Comparison of ENCODE assay signal across 19 mouse cellular contexts in genomic region chr17:84508736-84509135, GRCm38 (mm10). TPM values are rescaled to one million over a fixed set of nuclear protein-coding genes. Genes with fewer than 3 reads are reported as not detected.
A peak's percentile ranks its signal among the peaks of the same experiment; 100 is the strongest.
DNase-seq lines count a peak whose midpoint lies in the region; ATAC-seq and TF ChIP-seq lines count a peak whose summit lies in the region.
"Had no signal": no experiment of that assay in that cellular context is flagged by ENCODE, and none has a peak within 500 bp of the region (broad histone marks: within the 10 kb centered on the region; RNA-seq: fewer than 3 reads in every experiment).

No protein-coding gene starts in this region.

- H3K27me3 ChIP-seq in midbrain, embryonic 10.5 days (ENCODE audit: low read depth, poor library complexity, severe bottlenecking): peaks cover 29% of the 10 kb centered on the region
- no peaks in the 10 kb centered on the region for H3K27me3 ChIP-seq in midbrain, postnatal 0 days (ENCODE audit: insufficient read depth, low read length)
- no peaks in the 10 kb centered on the region for H3K27me3 ChIP-seq in midbrain, embryonic 14.5 days (ENCODE audit: control insufficient read depth, insufficient read depth, low read length)
- H3K27me3 ChIP-seq: embryonic facial prominence, embryonic 15.5 days; hindbrain, embryonic 15.5 days had no signal

- H3K36me3 ChIP-seq in midbrain, embryonic 10.5 days: no peaks in the 10 kb centered on the region
- H3K36me3 ChIP-seq in midbrain, postnatal 0 days (ENCODE audit: insufficient read depth, low read length): no peaks in the 10 kb centered on the region
- no peaks in the 10 kb centered on the region for H3K36me3 ChIP-seq in midbrain, embryonic 14.5 days (ENCODE audit: control insufficient read depth, insufficient read depth, low read length)
- H3K36me3 ChIP-seq: embryonic facial prominence, embryonic 15.5 days; hindbrain, embryonic 15.5 days; neural tube, embryonic 13.5 days had no signal

- peak; percentile 62 for DNase-seq in heart, adult 11 months
- DNase-seq in heart, adult 9 months (ENCODE audit: low spot score in 2 of 2): no peak
- DNase-seq in midbrain, embryonic 10.5 days (ENCODE audit: low spot score): no peak
- DNase-seq in midbrain, postnatal 0 days (ENCODE audit: low spot score): no peak
- peak; percentile 79 for DNase-seq in brain, adult 2 months (ENCODE audit: low read depth, low spot score)
- DNase-seq in midbrain, embryonic 14.5 days: peak; percentile 36
- DNase-seq in ovary, postnatal 36 days (ENCODE audit: low spot score): no peak
- DNase-seq: B cell, adult 2 months; cerebellum, adult 9-11 months; embryo, embryonic 11 days; liver; right cerebral cortex, postnatal 14 days; thymus, postnatal 36 days had no signal

- H3K4me3 ChIP-seq in midbrain, embryonic 10.5 days: no peak overlapping the region
- H3K4me3 ChIP-seq in midbrain, postnatal 0 days (ENCODE audit: low read depth, low read length): no peak overlapping the region
- H3K4me3 ChIP-seq in midbrain, embryonic 14.5 days (replicated peaks; ENCODE audit: low read depth, low read length): no peak overlapping the region
- H3K4me3 ChIP-seq: embryonic facial prominence, embryonic 15.5 days; hindbrain, embryonic 15.5 days; left cerebral cortex, adult 2 months; neural tube, embryonic 13.5 days had no signal

- no peak overlapping the region for H3K9ac ChIP-seq in midbrain, postnatal 0 days (replicated peaks; ENCODE audit: low read length, poor library complexity, severe bottlenecking)
- H3K9ac ChIP-seq in midbrain, embryonic 14.5 days (replicated peaks; ENCODE audit: low read length): no peak overlapping the region
- H3K9ac ChIP-seq: embryonic facial prominence, embryonic 15.5 days; hindbrain, embryonic 15.5 days; neural tube, embryonic 13.5 days had no signal

- no peaks in the 10 kb centered on the region for H3K9me3 ChIP-seq in midbrain, embryonic 10.5 days (replicated peaks)
- H3K9me3 ChIP-seq in midbrain, postnatal 0 days (ENCODE audit: low read length): no peaks in the 10 kb centered on the region
- H3K9me3 ChIP-seq in midbrain, embryonic 14.5 days (ENCODE audit: control insufficient read depth, low read length): no peaks in the 10 kb centered on the region
- H3K9me3 ChIP-seq: embryonic facial prominence, embryonic 15.5 days; hindbrain, embryonic 15.5 days; neural tube, embryonic 13.5 days had no signal

- TF ChIP-seq CTCF in midbrain, postnatal 0 days (IDR thresholded peaks at IDR 0.05): no peak

- H3K4me1 ChIP-seq in midbrain, embryonic 10.5 days: peaks cover 35% of the 10 kb centered on the region
- no peaks in the 10 kb centered on the region for H3K4me1 ChIP-seq in midbrain, postnatal 0 days (ENCODE audit: insufficient read depth, low read length)
- peaks cover 14% of the 10 kb centered on the region for H3K4me1 ChIP-seq in midbrain, embryonic 14.5 days (ENCODE audit: control insufficient read depth, insufficient read depth, low read length)

- ATAC-seq in midbrain, postnatal 0 days (ENCODE audit: low FRiP score): no peak
- peak; percentile 25; the same call in 1 of the 2 replicates for ATAC-seq in midbrain, embryonic 14.5 days (ENCODE audit: low FRiP score, low TSS enrichment)
- ATAC-seq: intestine, postnatal 0 days; lung, postnatal 0 days had no signal

- peak overlapping the region; percentile 35 for H3K27ac ChIP-seq in midbrain, embryonic 10.5 days (replicated peaks)
- no peak overlapping the region for H3K27ac ChIP-seq in midbrain, postnatal 0 days (ENCODE audit: low read depth, low read length)
- H3K27ac ChIP-seq in midbrain, embryonic 14.5 days (replicated peaks; ENCODE audit: low read depth, low read length): no peak overlapping the region
- H3K27ac ChIP-seq: hindbrain, embryonic 15.5 days; left cerebral cortex, adult 2 months; neural tube, embryonic 13.5 days had no signal

- WGBS in midbrain, embryonic 10.5 days: 47% methylated on average over 3 of the region's 3 CpGs
- WGBS in midbrain, postnatal 0 days: 17% methylated on average over 3 of the region's 3 CpGs
- WGBS in midbrain, embryonic 14.5 days: 9% methylated on average over 3 of the region's 3 CpGs

- no peak overlapping the region for H3K4me2 ChIP-seq in midbrain, postnatal 0 days (ENCODE audit: low read depth, low read length, poor library complexity, severe bottlenecking)
- no peak overlapping the region for H3K4me2 ChIP-seq in midbrain, embryonic 14.5 days (ENCODE audit: low read length)
- H3K4me2 ChIP-seq: embryonic facial prominence, embryonic 15.5 days; hindbrain, embryonic 15.5 days; neural tube, embryonic 13.5 days had no signal

RNA-seq across cellular contexts. Expression of gene Plekhh2, which starts 3.0 kb away (rescaled TPM):
- polyA plus RNA-seq in midbrain, embryonic 10.5 days (2016; fragmentation: Nextera tagmentation; extraction: Ambion mirVana): 2.9 and 4.0 TPM in 2 replicates
- total RNA-seq in midbrain, postnatal 0 days (2014; rRNA removed): 3.1 and 4.3 TPM in 2 replicates
- 1.2 and 1.6 TPM in 2 replicates for polyA plus RNA-seq in midbrain, postnatal 0 days (2015; fragmentation: Nextera tagmentation; extraction: Ambion mirVana)
- 1.8 and 3.4 TPM in 2 replicates for polyA plus RNA-seq in midbrain, embryonic 14.5 days (2014; fragmentation: Nextera tagmentation; extraction: Ambion mirVana)

RNA-seq across cellular contexts. Expression of gene Thada, which starts 42.7 kb away (rescaled TPM):
- polyA plus RNA-seq in midbrain, embryonic 10.5 days (2016; fragmentation: Nextera tagmentation; extraction: Ambion mirVana): 10.3 and 10.8 TPM in 2 replicates
- total RNA-seq in midbrain, postnatal 0 days (2014; rRNA removed): 12.2 and 24.1 TPM in 2 replicates
- 2.8 and 4.3 TPM in 2 replicates for polyA plus RNA-seq in midbrain, postnatal 0 days (2015; fragmentation: Nextera tagmentation; extraction: Ambion mirVana)
- polyA plus RNA-seq in midbrain, embryonic 14.5 days (2014; fragmentation: Nextera tagmentation; extraction: Ambion mirVana): 7.0 and 9.5 TPM in 2 replicates

Comparison
In these comparisons a context has a peak if more than half of its experiments do, and no peak if none do; other contexts are left out.
1. DNase-seq: peak in heart, adult 11 months (single experiment), brain, adult 2 months (single experiment) and midbrain, embryonic 14.5 days (single experiment); none in heart, adult 9 months (0 of 2), midbrain, embryonic 10.5 days (single experiment), midbrain, postnatal 0 days (single experiment) and ovary, postnatal 36 days (single experiment).